Mouse (Mus musculus) left cerebral cortex, postnatal 4 days (tissue): Measurements from ENCODE around the gene Plch1. TPM values are rescaled to one million over a fixed set of nuclear protein-coding genes. Genes with fewer than 3 reads are reported as not detected.

Experiments used
- DNase-seq: peaks from one replicate; pipeline ENCODE4 v3.0.0-alpha.2; 2022
- intact Hi-C: fragments of 180-260 bp; cut with DNase I; formaldehyde crosslinking; loops from one replicate; pipeline ENCODE4 v1.15.1; 2025
- total RNA-seq, 2 experiments: library from RNA; stranded (reverse); gene quantifications; 2 replicates each; pipeline ENCODE4 v1.2.3; 2021

Plch1 gene
- total RNA-seq, 2 experiments from 2014 or later = 7.6 to 9.0 TPM

GRCm38 (mm10) chr3:63865069-63865468 lies 34.2 kb downstream of the Plch1 start:
- intact Hi-C loops = loop anchor here (5.0 to 10.0 kb wide), 2 partner anchors 308 to 940 kb away; no protein-coding TSS in a partner anchor
- no peak for DNase-seq

- intact Hi-C loops = loop anchor here (10.0 kb wide), 1 partner anchor 938 kb away; no protein-coding TSS in a partner anchor
- peak; percentile 26 for DNase-seq
These were observed 36.6 kb downstream of the Plch1 start for GRCm38 (mm10) chr3:63862716-63863115.

- intact Hi-C loops = no loop called here
- DNase-seq = no peak
These were observed 46.4 kb downstream of the Plch1 start for GRCm38 (mm10) chr3:63852828-63853227.

GRCm38 (mm10) chr3:63851125-63851698 lies 48.1 kb downstream of the Plch1 start:
- DNase-seq = peak; percentile 5
- intact Hi-C loops = no loop called here

- intact Hi-C loops = no loop called here
These were observed 49.4 kb downstream of the Plch1 start for GRCm38 (mm10) chr3:63849765-63850346.

GRCm38 (mm10) chr3:63844141-63844540 lies 55.1 kb downstream of the Plch1 start:
- no peak for DNase-seq
- intact Hi-C loops = loop anchor here (5.0 kb wide), 1 partner anchor 1773 kb away; no protein-coding TSS in a partner anchor

More at GRCm38 (mm10) chr3:63849765-63850346, 49.4 kb downstream of the Plch1 start:
- DNase-seq = no peak

GRCm38 (mm10) chr3:63842436-63842835 lies 56.8 kb downstream of the Plch1 start:
- intact Hi-C loops = loop anchor here (5.0 kb wide), 1 partner anchor 1775 kb away; no protein-coding TSS in a partner anchor
- no peak for DNase-seq

- no peak for DNase-seq
- intact Hi-C loops = no loop called here
These were observed 61.5 kb downstream of the Plch1 start for GRCm38 (mm10) chr3:63837750-63838149.

- DNase-seq = no peak
- intact Hi-C loops = no loop called here
These were observed 62.2 kb downstream of the Plch1 start for GRCm38 (mm10) chr3:63836937-63837632.

- intact Hi-C loops = no loop called here
- DNase-seq = no peak
These were observed 63.5 kb downstream of the Plch1 start for GRCm38 (mm10) chr3:63835816-63836215.

GRCm38 (mm10) chr3:63823874-63824400 lies 75.3 kb downstream of the Plch1 start:
- intact Hi-C loops = no loop called here
- DNase-seq = peak; percentile 10

- intact Hi-C loops = no loop called here
These were observed 76.6 kb downstream of the Plch1 start for GRCm38 (mm10) chr3:63822631-63823030.

GRCm38 (mm10) chr3:63815131-63815530 lies 84.1 kb downstream of the Plch1 start:
- intact Hi-C loops = no loop called here
- DNase-seq = no peak

More at GRCm38 (mm10) chr3:63822631-63823030, 76.6 kb downstream of the Plch1 start:
- DNase-seq = no peak

GRCm38 (mm10) chr3:63814203-63814602 lies 85.1 kb downstream of the Plch1 start:
- intact Hi-C loops = no loop called here
- no peak for DNase-seq

GRCm38 (mm10) chr3:63806906-63807305 lies 92.4 kb downstream of the Plch1 start:
- DNase-seq = no peak
- intact Hi-C loops = no loop called here

- no peak for DNase-seq
These were observed 93.8 kb downstream of the Plch1 start for GRCm38 (mm10) chr3:63805496-63805895.

GRCm38 (mm10) chr3:63800685-63801084 lies 98.6 kb downstream of the Plch1 start:
- no peak for DNase-seq
- intact Hi-C loops = no loop called here

More at GRCm38 (mm10) chr3:63805496-63805895, 93.8 kb downstream of the Plch1 start:
- intact Hi-C loops = no loop called here

- intact Hi-C loops = no loop called here
- DNase-seq = no peak
These were observed 112.4 kb downstream of the Plch1 start for GRCm38 (mm10) chr3:63786805-63787365.

- intact Hi-C loops = no loop called here
- peak; percentile 42 for DNase-seq
These were observed 126.5 kb downstream of the Plch1 start for GRCm38 (mm10) chr3:63772617-63773305.

- DNase-seq = no peak
- intact Hi-C loops = no loop called here
These were observed 138.5 kb downstream of the Plch1 start for GRCm38 (mm10) chr3:63760821-63761220.
